Mouse (Mus musculus): ENCODE data around the gene Idua.
"Not testable (repeated sequence)": the region's sequence is repeated elsewhere in the genome, so short reads cannot be mapped to it uniquely, and the experiment has no call there.

Gene Idua

GRCm38 (mm10) chr5:108659698-108660631 lies at the start of gene Idua:
Idua (plus strand) TSS chr5:108660331.
- DNase-seq (ENCODE audit: extremely low spot score, low read depth, low spot score): no peak

- DNase-seq (ENCODE audit: extremely low spot score, low read depth, low spot score): no peak
Measured at GRCm38 (mm10) chr5:108610426-108610825, 49.7 kb upstream of the Idua start.

- DNase-seq (ENCODE audit: extremely low spot score, low read depth, low spot score): no peak
Measured at GRCm38 (mm10) chr5:108621870-108622269, 38.3 kb upstream of the Idua start.

- no peak for DNase-seq (ENCODE audit: extremely low spot score, low read depth, low spot score)
Measured at GRCm38 (mm10) chr5:108626050-108626660, 34.0 kb upstream of the Idua start.

GRCm38 (mm10) chr5:108628891-108629633 lies 31.1 kb upstream of the Idua start:
- no peak for DNase-seq (ENCODE audit: extremely low spot score, low read depth, low spot score)

- DNase-seq (ENCODE audit: extremely low spot score, low read depth, low spot score): peak; percentile 77
Measured at GRCm38 (mm10) chr5:108629634-108630483, 30.3 kb upstream of the Idua start, which contains the start of the genes Gak and Tmem175. Gak (minus strand) TSS chr5:108629755. Tmem175 (plus strand) TSS chr5:108629770.

- DNase-seq (ENCODE audit: extremely low spot score, low read depth, low spot score): no peak
Measured at GRCm38 (mm10) chr5:108633676-108634075, 26.5 kb upstream of the Idua start.

GRCm38 (mm10) chr5:108634088-108634487 lies 26.0 kb upstream of the Idua start:
- DNase-seq (ENCODE audit: extremely low spot score, low read depth, low spot score): not testable (repeated sequence)

- DNase-seq (ENCODE audit: extremely low spot score, low read depth, low spot score): no peak
Measured at GRCm38 (mm10) chr5:108636172-108636571, 24.0 kb upstream of the Idua start.

- DNase-seq (ENCODE audit: extremely low spot score, low read depth, low spot score): no peak
Measured at GRCm38 (mm10) chr5:108643674-108644073, 16.5 kb upstream of the Idua start.

- no peak for DNase-seq (ENCODE audit: extremely low spot score, low read depth, low spot score)
Measured at GRCm38 (mm10) chr5:108645651-108646342, 14.3 kb upstream of the Idua start.

GRCm38 (mm10) chr5:108646343-108646660 lies 13.8 kb upstream of the Idua start:
- no peak for DNase-seq (ENCODE audit: extremely low spot score, low read depth, low spot score)

- no peak for DNase-seq (ENCODE audit: extremely low spot score, low read depth, low spot score)
Measured at GRCm38 (mm10) chr5:108647311-108647710, 12.8 kb upstream of the Idua start.

GRCm38 (mm10) chr5:108647820-108648465 lies 12.2 kb upstream of the Idua start:
- DNase-seq (ENCODE audit: extremely low spot score, low read depth, low spot score): no peak

GRCm38 (mm10) chr5:108648937-108649576 lies 11.1 kb upstream of the Idua start:
- DNase-seq (ENCODE audit: extremely low spot score, low read depth, low spot score): no peak

GRCm38 (mm10) chr5:108650341-108650740 lies 9.8 kb upstream of the Idua start:
- DNase-seq (ENCODE audit: extremely low spot score, low read depth, low spot score): no peak

- no peak for DNase-seq (ENCODE audit: extremely low spot score, low read depth, low spot score)
Measured at GRCm38 (mm10) chr5:108651136-108651720, 8.9 kb upstream of the Idua start.

- DNase-seq (ENCODE audit: extremely low spot score, low read depth, low spot score): no peak
Measured at GRCm38 (mm10) chr5:108651823-108652222, 8.3 kb upstream of the Idua start.

GRCm38 (mm10) chr5:108653341-108653740 lies 6.8 kb upstream of the Idua start:
- DNase-seq (ENCODE audit: extremely low spot score, low read depth, low spot score): no peak

Data from hindlimb bud, embryonic 11.5 days (tissue).